Mouse (Mus musculus) embryonic facial prominence, embryonic 11.5 days (tissue): ENCODE results near the gene Tas2r123. TPM values are rescaled to one million over a fixed set of nuclear protein-coding genes. Genes with fewer than 3 reads are reported as not detected.

Experiments
- ATAC-seq: fragments of 200-750 bp; cut with Nextera tagmentation; replicated peaks from 2 replicates; pipeline ENCODE4 v1.8.0; 2017; ENCODE audit warnings: low read depth; ENCODE audit not compliant: insufficient number of reproducible peaks, low FRiP score, low TSS enrichment
- DNase-seq: peaks from one replicate; pipeline ENCODE4 v3.0.0-alpha.2; 2015; ENCODE audit warnings: low spot score
- H3K27ac ChIP-seq: fragments of 300-500 bp; sonication (generic); replicated peaks from 2 replicates; pipeline ENCODE4 v1.5.1; 2014; ENCODE audit warnings: mild to moderate bottlenecking, low read depth, low read length, control low read depth
- H3K27me3 ChIP-seq: fragments of 300-500 bp; sonication (generic); 2 replicates; pipeline ENCODE4 v1.6.1; 2014; ENCODE audit warnings: mild to moderate bottlenecking, low read length, moderate library complexity, mixed read lengths; ENCODE audit not compliant: control insufficient read depth, insufficient read depth
- H3K36me3 ChIP-seq: fragments of 300-500 bp; sonication (generic); replicated peaks from 2 replicates; pipeline ENCODE4 v1.6.1; 2014; ENCODE audit warnings: low read depth, mild to moderate bottlenecking, low read length, moderate library complexity, mixed read lengths; ENCODE audit not compliant: control insufficient read depth, insufficient read depth
- H3K4me1 ChIP-seq: fragments of 300-500 bp; sonication (generic); 2 replicates; pipeline ENCODE4 v1.6.1; 2014; ENCODE audit warnings: low read length, mixed read lengths; ENCODE audit not compliant: control insufficient read depth, insufficient read depth
- H3K4me2 ChIP-seq: fragments of 300-500 bp; sonication (generic); 2 replicates; pipeline ENCODE4 v1.6.1; 2014; ENCODE audit warnings: low read depth, mild to moderate bottlenecking, control low read depth, low read length, moderate library complexity
- H3K4me3 ChIP-seq: fragments of 300-500 bp; sonication (generic); 2 replicates; pipeline ENCODE4 v1.5.1; 2014; ENCODE audit warnings: low read depth, low read length, control low read depth
- H3K9ac ChIP-seq: fragments of 300-500 bp; sonication (generic); replicated peaks from 2 replicates; pipeline ENCODE4 v1.6.1; 2014; ENCODE audit warnings: mild to moderate bottlenecking, control low read depth, low read length
- H3K9me3 ChIP-seq: fragments of 300-500 bp; sonication (generic); replicated peaks from 2 replicates; pipeline ENCODE4 v1.6.1; 2016; ENCODE audit warnings: mild to moderate bottlenecking, low read length, inconsistent platforms, mixed read lengths; ENCODE audit not compliant: control insufficient read depth
- WGBS: fragments of 180-500 bp; shearing (Covaris S2); extraction: QIAGEN DNeasy Blood & Tissue Kit; methylation state at CpG from one replicate; pipeline ENCODE4 v1.1.7; 2014; 5-methylcytosine and 5-hydroxymethylcytosine counted together
- polyA plus RNA-seq: library from polyadenylated mRNA; unstranded; fragments of >200 nt; fragmentation: Nextera tagmentation; extraction: Ambion mirVana; gene quantifications from 2 replicates; pipeline ENCODE4 v1.2.1, GENCODE M21; 2014

Tas2r123 gene
- not detected in 2 replicates for polyA plus RNA-seq

- Histone ChIP-seq H3K27ac (no peak within 1 kb of the TSS), H3K9ac (no peak within 1 kb of the TSS), H3K4me2 (no peak within 1 kb of the TSS), H3K36me3 (no peaks in the 10 kb centered on the region), H3K9me3 (no peaks in the 10 kb centered on the region), H3K4me1 (no peaks in the 10 kb centered on the region), H3K4me3 (no peak within 1 kb of the TSS), H3K27me3 (no peaks in the 10 kb centered on the region)
- ATAC-seq (no peak), DNase-seq (no peak)
- 91% methylated on average over 1 of the region's 1 CpGs for WGBS
Observed at GRCm38 (mm10) chr6:132846842-132847241, at the start of gene Tas2r123. Gene Tas2r123, plus strand, starts transcription at chr6:132847142.

- Histone ChIP-seq H3K4me1 (no peaks in the 10 kb centered on the region), H3K4me3 (no peak within 1 kb of the TSS), H3K9me3 (no peaks in the 10 kb centered on the region), H3K4me2 (no peak within 1 kb of the TSS), H3K9ac (no peak within 1 kb of the TSS), H3K27me3 (no peaks in the 10 kb centered on the region), H3K36me3 (no peaks in the 10 kb centered on the region), H3K27ac (no peak within 1 kb of the TSS)
- no peak for DNase-seq
- ATAC-seq = no peak
- 83% methylated on average over 1 of the region's 1 CpGs for WGBS
Observed at GRCm38 (mm10) chr6:132802518-132802917, 44.4 kb upstream of the Tas2r123 start, which contains the start of gene Tas2r117. Gene Tas2r117, plus strand, starts transcription at chr6:132802818.

- Histone ChIP-seq H3K27ac (no peak within 1 kb of the TSS), H3K4me1 (no peaks in the 10 kb centered on the region), H3K27me3 (no peaks in the 10 kb centered on the region), H3K4me2 (no peak within 1 kb of the TSS), H3K9me3 (no peaks in the 10 kb centered on the region), H3K36me3 (no peaks in the 10 kb centered on the region), H3K4me3 (no peak within 1 kb of the TSS), H3K9ac (no peak within 1 kb of the TSS)
- DNase-seq = no peak
- ATAC-seq = no peak
- WGBS = 63% methylated on average over 1 of the region's 1 CpGs
Observed at GRCm38 (mm10) chr6:132855138-132855537, 8.2 kb downstream of the Tas2r123 start, which contains the start of gene Tas2r116. Gene Tas2r116, plus strand, starts transcription at chr6:132855438.

- H3K9ac ChIP-seq = no peak within 1 kb of the TSS
- no peaks in the 10 kb centered on the region for H3K9me3 ChIP-seq
- H3K36me3 ChIP-seq = no peaks in the 10 kb centered on the region
- H3K4me2 ChIP-seq = no peak within 1 kb of the TSS
- DNase-seq = no peak
- no peak within 1 kb of the TSS for H3K4me3 ChIP-seq
- H3K4me1 ChIP-seq = no peaks in the 10 kb centered on the region
- no peaks in the 10 kb centered on the region for H3K27me3 ChIP-seq
- no peak within 1 kb of the TSS for H3K27ac ChIP-seq
- no peak for ATAC-seq
Observed at GRCm38 (mm10) chr6:132867708-132868107, 20.8 kb downstream of the Tas2r123 start, which contains the start of gene Tas2r110. Gene Tas2r110, plus strand, starts transcription at chr6:132868008.

GRCm38 (mm10) chr6:132892711-132893110, 45.8 kb downstream of the Tas2r123 start, which contains the start of gene Tas2r113:
Gene Tas2r113, plus strand, starts transcription at chr6:132893011.
- no peak for ATAC-seq
- H3K4me3 ChIP-seq = no peak within 1 kb of the TSS
- H3K27me3 ChIP-seq = no peaks in the 10 kb centered on the region
- H3K4me2 ChIP-seq = no peak within 1 kb of the TSS
- no peaks in the 10 kb centered on the region for H3K9me3 ChIP-seq
- no peaks in the 10 kb centered on the region for H3K36me3 ChIP-seq
- DNase-seq = no peak
- H3K27ac ChIP-seq = no peak within 1 kb of the TSS
- no peaks in the 10 kb centered on the region for H3K4me1 ChIP-seq
- 77% methylated on average over 1 of the region's 1 CpGs for WGBS
- no peak within 1 kb of the TSS for H3K9ac ChIP-seq

Other genes starting within 250 kb of the Tas2r123 start
- not detected in 2 replicates for gene A630073D07Rik, start 195.6 kb upstream of the Tas2r123 start, polyA plus RNA-seq
- not detected in 2 replicates for gene Tas2r120, start 190.2 kb upstream of the Tas2r123 start, polyA plus RNA-seq
- gene Tas2r121, start 146.1 kb upstream of the Tas2r123 start, polyA plus RNA-seq = not detected in 2 replicates
- not detected in 2 replicates for gene Tas2r122, start 135.2 kb upstream of the Tas2r123 start, polyA plus RNA-seq
- not detected in 2 replicates for gene Tas2r115, start 109.1 kb upstream of the Tas2r123 start, polyA plus RNA-seq
- gene Tas2r124, start 92.4 kb upstream of the Tas2r123 start, polyA plus RNA-seq = not detected in 2 replicates
- gene Tas2r102, start 85.0 kb upstream of the Tas2r123 start, polyA plus RNA-seq = not detected in 2 replicates
- not detected in 2 replicates for gene Tas2r136, start 69.0 kb upstream of the Tas2r123 start, polyA plus RNA-seq
- gene Tas2r117, start 44.3 kb upstream of the Tas2r123 start, polyA plus RNA-seq = not detected in 2 replicates
- gene Tas2r116, start 8.3 kb downstream of the Tas2r123 start, polyA plus RNA-seq = not detected in 2 replicates
- not detected in 2 replicates for gene Tas2r110, start 20.9 kb downstream of the Tas2r123 start, polyA plus RNA-seq
- gene Tas2r113, start 45.9 kb downstream of the Tas2r123 start, polyA plus RNA-seq = not detected in 2 replicates
- not detected in 2 replicates for gene Tas2r125, start 62.5 kb downstream of the Tas2r123 start, polyA plus RNA-seq
- gene Tas2r129, start 104.0 kb downstream of the Tas2r123 start, polyA plus RNA-seq = not detected in 2 replicates
- gene Tas2r131, start 110.8 kb downstream of the Tas2r123 start, polyA plus RNA-seq = not detected in 2 replicates
- not detected in 2 replicates for gene Tas2r109, start 133.8 kb downstream of the Tas2r123 start, polyA plus RNA-seq
- gene Tas2r103, start 190.0 kb downstream of the Tas2r123 start, polyA plus RNA-seq = not detected in 2 replicates
- gene Tas2r140, start 208.7 kb downstream of the Tas2r123 start, polyA plus RNA-seq = not detected in 2 replicates